Mouse (Mus musculus) E14TG2a.4 (cell line): ENCODE results near the gene Ggta1.

Experiments
- CTCF ChIP-seq: conservative IDR thresholded peaks from 2 replicates; pipeline ENCODE4 v1.5.1; 2014; ENCODE audit warnings: low read length
- NANOG ChIP-seq: IDR thresholded peaks from 2 replicates; pipeline ENCODE4 v1.6.1; 2014; ENCODE audit warnings: borderline replicate concordance, low read length, mixed read lengths
- POU5F1 ChIP-seq: IDR thresholded peaks from 2 replicates; pipeline ENCODE4 v1.6.1; 2014; ENCODE audit warnings: low read length, borderline replicate concordance

- TF ChIP-seq CTCF (no peak), POU5F1 (no peak), NANOG (no peak)
Measured at GRCm38 (mm10) chr2:35487700-35488099, 24.7 kb upstream of the Ggta1 start.
